Mouse (Mus musculus) urinary bladder, postnatal 10 days (tissue): ENCODE results near the gene Rab7.

Experiments used
- DNase-seq: peaks from one replicate; pipeline ENCODE4 v3.0.0; 2022; ENCODE audit warnings: low spot score

Rab7 gene

GRCm38 (mm10) chr6:88044577-88045405 lies at the start of gene Rab7:
TSS of gene Rab7 (minus strand) at chr6:88045270.
- DNase-seq = peak; percentile 88

DNA sequence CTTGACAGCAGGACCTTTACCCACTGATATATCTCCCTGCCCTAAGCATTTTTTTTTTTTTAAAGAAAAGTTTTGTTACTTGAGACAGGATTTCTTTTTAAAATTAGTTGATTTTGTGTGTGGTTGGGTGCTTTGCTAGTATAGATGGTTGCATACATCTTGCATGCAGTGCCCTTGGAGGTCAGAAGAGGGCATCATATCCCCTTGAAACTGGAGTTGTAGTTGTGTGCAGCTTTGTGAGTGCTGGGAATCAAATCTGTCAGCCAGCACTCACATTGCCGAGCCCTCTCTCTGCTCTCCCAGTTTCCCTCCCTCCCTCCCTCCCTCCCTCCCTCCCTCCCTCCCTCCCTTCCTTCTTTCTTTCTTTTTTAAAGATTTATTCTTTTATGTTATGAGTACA lies 43.9 kb upstream of the Rab7 start:
- no peak for DNase-seq

- peak; percentile 96 for DNase-seq
These were observed 39.4 kb upstream of the Rab7 start, which contains the start of gene Rpn1 for GRCm38 (mm10) chr6:88084278-88085151. TSS of gene Rpn1 (plus strand) at chr6:88084482.

DNA sequence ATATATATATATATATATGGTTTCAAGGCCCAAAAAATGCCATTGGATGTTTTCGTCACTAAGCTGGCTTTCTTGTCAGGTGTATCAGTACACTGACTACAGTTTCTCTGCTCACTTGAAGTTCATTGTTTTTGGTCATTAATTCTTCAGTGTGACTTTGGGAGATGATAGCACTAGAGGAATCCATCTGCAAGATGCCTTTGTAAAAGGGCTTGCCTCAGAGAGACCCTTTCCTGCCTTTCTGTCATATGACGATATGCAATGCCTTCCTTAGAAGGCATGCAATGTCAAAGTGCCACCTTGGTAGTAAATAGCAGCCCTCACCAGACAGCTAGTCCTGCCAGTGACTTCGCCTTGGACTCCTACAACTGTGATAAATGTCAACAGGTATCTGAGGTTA lies 38.6 kb upstream of the Rab7 start:
- DNase-seq = no peak

DNA sequence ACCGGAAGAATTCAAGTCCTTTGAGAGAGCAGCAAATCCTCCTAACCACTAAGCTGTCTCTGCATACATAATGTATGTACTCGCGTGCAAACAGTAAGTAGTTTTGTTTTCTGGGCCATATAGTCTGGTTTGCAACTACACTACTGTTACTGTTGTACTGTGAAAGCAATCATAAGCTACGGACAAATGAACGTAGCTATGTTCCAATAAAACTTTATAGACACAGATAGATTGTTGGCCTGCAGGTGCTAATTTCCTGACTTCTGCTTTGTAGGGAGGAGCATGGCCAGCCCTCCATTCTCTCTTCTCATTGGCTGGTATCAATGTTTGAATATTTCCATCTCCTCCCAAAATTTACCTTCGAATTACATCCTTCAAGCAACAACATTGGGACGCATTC lies 38.0 kb upstream of the Rab7 start:
- DNase-seq = no peak

- no peak for DNase-seq
These were observed 31.0 kb upstream of the Rab7 start for GRCm38 (mm10) chr6:88075960-88076517.

DNA sequence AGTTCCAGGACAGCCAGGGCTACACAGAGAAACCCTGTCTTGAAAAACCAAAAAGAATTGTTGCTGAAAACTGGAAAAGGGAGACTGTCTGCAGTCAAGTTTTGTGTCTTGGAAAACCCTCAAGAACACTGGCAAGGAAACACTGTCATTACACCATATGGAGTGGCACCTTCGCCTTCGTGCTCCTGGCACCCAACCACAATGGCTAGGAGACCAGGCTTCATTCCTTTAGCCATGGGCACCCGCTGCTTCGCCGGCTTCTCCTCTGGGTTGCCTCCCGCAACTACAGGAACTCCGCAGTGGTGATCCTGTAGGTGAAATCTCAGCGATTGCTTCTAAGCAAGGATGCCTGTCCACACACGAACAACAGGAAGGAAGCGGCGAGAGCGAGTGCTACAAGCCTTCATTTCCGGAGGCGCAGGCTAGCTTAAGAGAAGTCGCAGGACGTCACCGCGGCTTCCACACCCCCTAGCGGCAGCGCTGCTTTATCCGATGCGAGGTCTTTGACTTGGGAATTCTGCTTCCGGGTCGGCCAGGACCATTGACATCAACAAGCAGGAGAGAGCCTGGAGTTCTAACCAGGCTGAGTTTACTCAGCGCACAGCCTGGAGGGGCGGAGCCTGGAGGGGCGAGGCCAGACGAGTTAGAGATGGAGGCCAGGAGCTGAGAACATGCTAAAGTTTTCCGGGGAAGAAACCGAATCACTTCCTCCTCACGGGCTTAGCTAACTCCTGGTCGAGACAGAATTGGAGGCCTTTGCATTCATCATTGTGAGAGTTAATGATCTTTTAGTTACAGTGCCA lies 29.9 kb upstream of the Rab7 start:
- peak; percentile 83 for DNase-seq

GRCm38 (mm10) chr6:88071216-88071615 lies 26.1 kb upstream of the Rab7 start:
- DNase-seq = no peak

DNA sequence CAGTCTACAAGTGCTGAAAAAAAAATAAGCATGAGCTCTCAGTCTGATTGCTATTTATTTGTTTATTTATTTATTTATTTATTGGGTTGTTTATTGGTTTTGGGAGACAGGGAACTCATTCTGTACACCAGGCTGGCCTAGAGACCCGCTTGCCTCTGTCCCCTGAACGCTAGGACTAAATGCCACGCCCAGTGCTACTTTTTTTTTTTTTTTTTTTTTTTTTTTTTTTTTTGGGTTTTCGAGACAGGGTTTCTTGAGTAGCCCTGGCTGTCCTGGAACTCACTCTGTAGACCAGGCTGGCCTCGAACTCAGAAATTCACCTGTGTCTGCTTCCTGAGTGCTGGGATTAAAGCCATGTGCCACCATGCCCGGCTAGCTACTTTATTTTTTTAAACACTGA lies 25.4 kb upstream of the Rab7 start:
- no peak for DNase-seq

GRCm38 (mm10) chr6:88068739-88069138 lies 23.7 kb upstream of the Rab7 start:
- DNase-seq = no peak

DNA sequence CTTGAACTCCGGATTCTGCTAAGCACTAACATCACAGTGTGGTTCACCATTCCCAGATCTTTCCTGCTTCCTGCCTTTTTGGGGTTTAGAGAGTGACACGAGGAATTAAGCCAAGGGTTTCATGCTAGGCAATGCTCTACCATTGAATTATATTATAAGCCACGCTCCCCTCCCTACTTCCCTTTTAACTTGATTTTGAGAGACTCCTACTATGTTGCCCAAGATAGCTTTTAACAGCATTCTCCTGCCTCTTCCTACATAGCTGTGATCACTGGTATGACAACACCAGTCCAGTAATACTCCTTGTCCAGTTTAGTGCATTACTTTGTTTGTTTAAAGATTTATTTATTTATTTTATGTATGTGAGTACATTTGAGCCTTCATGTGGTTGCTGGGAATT lies 22.7 kb upstream of the Rab7 start:
- DNase-seq = no peak

DNA sequence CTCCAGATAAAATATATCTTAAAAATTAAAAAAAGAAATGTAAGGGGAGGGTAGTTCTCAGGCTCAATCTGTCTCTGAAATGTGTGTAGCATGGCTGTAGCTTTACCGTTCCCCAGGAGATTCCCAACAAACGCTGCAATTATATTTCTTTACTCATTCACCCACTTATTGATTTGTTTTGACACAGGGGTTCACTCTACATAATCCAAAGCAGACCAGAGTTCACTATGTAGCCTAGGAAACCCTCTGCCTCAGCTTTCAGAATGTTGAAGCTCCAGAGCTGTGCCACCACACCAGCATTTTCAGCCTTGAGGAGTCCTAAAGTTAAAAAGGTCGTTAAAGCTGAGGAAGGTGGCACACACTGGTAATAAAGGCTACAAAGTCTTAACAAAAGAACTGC lies 20.9 kb upstream of the Rab7 start:
- DNase-seq = no peak

- no peak for DNase-seq
These were observed 20.0 kb upstream of the Rab7 start for GRCm38 (mm10) chr6:88065116-88065515.

DNA sequence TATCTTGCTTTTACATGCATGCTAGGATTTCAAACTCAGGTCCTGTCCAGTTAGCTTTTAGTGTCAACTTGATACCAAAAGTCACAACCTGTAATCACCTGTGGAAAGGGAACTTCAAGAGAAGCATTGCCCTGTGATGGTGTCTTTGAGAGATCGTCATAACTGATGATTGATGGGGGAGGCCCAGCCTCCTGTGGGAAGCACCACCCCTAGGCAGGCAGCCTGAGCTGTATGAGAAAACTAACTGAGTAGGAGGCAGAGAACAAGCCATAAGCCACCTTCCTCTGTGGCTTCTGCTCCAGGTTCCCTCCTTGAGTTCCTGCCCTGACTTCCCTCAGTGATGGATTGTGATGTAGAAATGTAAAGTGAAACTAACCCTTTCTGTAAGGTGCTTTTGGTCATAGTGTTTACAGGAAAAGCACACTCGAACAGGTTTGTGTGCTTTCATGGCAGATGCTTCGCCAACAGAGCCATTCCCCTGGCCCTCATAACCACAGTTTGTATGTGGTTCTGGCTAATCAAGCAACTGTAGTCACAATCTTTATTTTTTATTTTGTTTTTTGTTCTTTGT lies 19.1 kb upstream of the Rab7 start:
- DNase-seq = no peak

DNA sequence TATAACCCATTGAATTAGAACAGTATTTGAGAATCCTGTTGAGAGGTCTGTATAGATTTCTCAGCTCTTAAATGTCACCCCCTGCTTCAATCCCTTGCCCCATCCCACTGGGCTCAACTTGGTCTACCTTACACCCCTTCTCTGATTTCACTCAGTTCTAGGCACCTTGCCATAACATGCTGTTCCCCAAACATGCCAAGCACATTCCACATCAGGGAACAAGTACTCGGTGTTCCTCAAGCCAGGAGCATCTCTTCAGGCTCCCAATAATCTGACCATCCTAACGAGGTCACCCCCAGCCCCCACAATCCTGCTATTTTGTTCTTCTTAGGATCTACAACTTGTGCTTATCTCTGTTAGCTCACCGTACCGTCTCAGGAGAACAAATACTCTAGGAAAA lies 17.3 kb upstream of the Rab7 start:
- DNase-seq = no peak

GRCm38 (mm10) chr6:88061406-88061805 lies 16.3 kb upstream of the Rab7 start:
- no peak for DNase-seq

- no peak for DNase-seq
These were observed 15.5 kb upstream of the Rab7 start for GRCm38 (mm10) chr6:88060602-88061001.

- DNase-seq = no peak
These were observed 14.8 kb upstream of the Rab7 start for GRCm38 (mm10) chr6:88059903-88060302.

GRCm38 (mm10) chr6:88056866-88057265 lies 11.8 kb upstream of the Rab7 start:
- DNase-seq = no peak

DNA sequence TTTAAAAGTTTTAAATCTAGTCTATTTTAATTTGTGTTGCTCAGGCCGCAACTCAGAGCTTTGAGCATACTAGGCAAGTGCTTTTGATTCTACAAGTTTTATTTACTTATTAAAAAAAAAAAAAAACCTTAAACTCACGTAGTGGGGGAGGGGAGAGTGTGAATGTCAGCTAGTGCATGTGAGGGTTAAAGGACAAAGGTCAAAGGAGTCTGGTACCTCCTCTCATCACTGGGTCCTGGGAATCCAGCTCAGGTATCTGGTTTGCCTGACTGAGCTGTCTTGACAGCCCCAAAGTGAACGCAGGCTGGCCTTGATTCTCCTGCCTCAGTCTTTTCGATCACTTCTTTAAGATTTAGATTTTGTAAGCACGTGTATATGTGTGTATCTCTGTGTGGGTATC lies 10.6 kb upstream of the Rab7 start:
- DNase-seq = no peak

DNA sequence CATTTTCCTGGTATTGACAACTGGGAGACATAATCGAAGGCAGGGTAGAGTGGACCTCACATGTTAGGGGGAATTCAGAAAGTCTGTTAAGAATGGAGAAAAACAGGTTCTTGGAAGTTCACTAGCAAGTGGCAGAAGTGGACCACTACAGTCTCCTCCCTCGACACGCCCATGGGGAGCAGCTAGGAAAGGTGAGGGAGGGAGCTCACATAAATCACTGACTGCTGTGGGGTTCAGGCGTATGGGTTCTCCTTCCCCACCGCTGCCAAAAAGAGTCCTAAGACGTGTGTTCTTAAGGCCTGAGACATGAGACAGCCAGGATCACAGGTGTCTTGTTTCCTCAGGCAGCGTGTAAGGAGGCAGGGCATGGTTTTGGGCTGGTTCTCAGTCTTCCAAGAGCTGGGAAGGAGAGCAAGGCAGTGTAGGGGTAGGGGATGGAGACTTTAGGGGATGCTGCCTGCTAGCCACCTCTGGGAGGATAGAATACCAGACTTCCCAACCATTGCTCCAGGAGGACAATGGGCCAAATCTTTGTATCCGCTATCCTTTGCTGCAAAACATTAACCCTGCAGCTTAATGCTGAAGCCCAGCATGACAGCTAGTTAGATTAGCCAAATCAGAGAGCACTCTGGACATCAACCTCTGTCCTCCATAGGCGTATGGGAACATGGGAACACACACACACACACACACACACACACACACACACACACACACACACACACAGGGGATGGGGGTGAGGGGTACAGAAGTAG lies 9.2 kb upstream of the Rab7 start:
- no peak for DNase-seq
